Mouse (Mus musculus) embryonic facial prominence, embryonic 11.5 days (tissue): ENCODE measurements around the gene Sacs. TPM values are rescaled to one million over a fixed set of nuclear protein-coding genes. Genes with fewer than 3 reads are reported as not detected.
"Not testable (repeated sequence)": the region's sequence is repeated elsewhere in the genome, so short reads cannot be mapped to it uniquely, and the experiment has no call there.

Experiments
- ATAC-seq: fragments of 200-750 bp; cut with Nextera tagmentation; replicated peaks from 2 replicates; pipeline ENCODE4 v1.8.0; 2017; ENCODE audit warnings: low read depth; ENCODE audit not compliant: insufficient number of reproducible peaks, low FRiP score, low TSS enrichment
- DNase-seq: peaks from one replicate; pipeline ENCODE4 v3.0.0-alpha.2; 2015; ENCODE audit warnings: low spot score
- H3K27ac ChIP-seq: fragments of 300-500 bp; sonication (generic); replicated peaks from 2 replicates; pipeline ENCODE4 v1.5.1; 2014; ENCODE audit warnings: mild to moderate bottlenecking, low read depth, low read length, control low read depth
- H3K27me3 ChIP-seq: fragments of 300-500 bp; sonication (generic); 2 replicates; pipeline ENCODE4 v1.6.1; 2014; ENCODE audit warnings: mild to moderate bottlenecking, low read length, moderate library complexity, mixed read lengths; ENCODE audit not compliant: control insufficient read depth, insufficient read depth
- H3K36me3 ChIP-seq: fragments of 300-500 bp; sonication (generic); replicated peaks from 2 replicates; pipeline ENCODE4 v1.6.1; 2014; ENCODE audit warnings: low read depth, mild to moderate bottlenecking, low read length, moderate library complexity, mixed read lengths; ENCODE audit not compliant: control insufficient read depth, insufficient read depth
- H3K4me1 ChIP-seq: fragments of 300-500 bp; sonication (generic); 2 replicates; pipeline ENCODE4 v1.6.1; 2014; ENCODE audit warnings: low read length, mixed read lengths; ENCODE audit not compliant: control insufficient read depth, insufficient read depth
- H3K4me2 ChIP-seq: fragments of 300-500 bp; sonication (generic); 2 replicates; pipeline ENCODE4 v1.6.1; 2014; ENCODE audit warnings: low read depth, mild to moderate bottlenecking, control low read depth, low read length, moderate library complexity
- H3K4me3 ChIP-seq: fragments of 300-500 bp; sonication (generic); 2 replicates; pipeline ENCODE4 v1.5.1; 2014; ENCODE audit warnings: low read depth, low read length, control low read depth
- H3K9ac ChIP-seq: fragments of 300-500 bp; sonication (generic); replicated peaks from 2 replicates; pipeline ENCODE4 v1.6.1; 2014; ENCODE audit warnings: mild to moderate bottlenecking, control low read depth, low read length
- H3K9me3 ChIP-seq: fragments of 300-500 bp; sonication (generic); replicated peaks from 2 replicates; pipeline ENCODE4 v1.6.1; 2016; ENCODE audit warnings: mild to moderate bottlenecking, low read length, inconsistent platforms, mixed read lengths; ENCODE audit not compliant: control insufficient read depth
- WGBS: fragments of 180-500 bp; shearing (Covaris S2); extraction: QIAGEN DNeasy Blood & Tissue Kit; methylation state at CpG from one replicate; pipeline ENCODE4 v1.1.7; 2014; 5-methylcytosine and 5-hydroxymethylcytosine counted together
- polyA plus RNA-seq: library from polyadenylated mRNA; unstranded; fragments of >200 nt; fragmentation: Nextera tagmentation; extraction: Ambion mirVana; gene quantifications from 2 replicates; pipeline ENCODE4 v1.2.1, GENCODE M21; 2014

Gene Sacs
- polyA plus RNA-seq, 1 experiment from 2014 or later = 3.0 TPM

GRCm38 (mm10) chr14:61124755-61125154 lies 13.5 kb upstream of the Sacs start:
- Histone ChIP-seq H3K9me3 (no peaks in the 10 kb centered on the region), H3K27ac (no peak overlapping the region), H3K27me3 (no peaks in the 10 kb centered on the region), H3K4me3 (no peak overlapping the region), H3K4me1 (no peaks in the 10 kb centered on the region), H3K9ac (no peak overlapping the region), H3K36me3 (no peaks in the 10 kb centered on the region), H3K4me2 (no peak overlapping the region)
- DNase-seq = no peak
- no peak for ATAC-seq
- WGBS = 87% methylated on average over 5 of the region's 5 CpGs

GRCm38 (mm10) chr14:61125201-61125600 lies 13.1 kb upstream of the Sacs start:
- DNase-seq (no peak), ATAC-seq (no peak)
- Histone ChIP-seq H3K27ac (no peak overlapping the region), H3K4me1 (no peaks in the 10 kb centered on the region), H3K27me3 (no peaks in the 10 kb centered on the region), H3K4me3 (no peak overlapping the region), H3K36me3 (no peaks in the 10 kb centered on the region), H3K4me2 (no peak overlapping the region), H3K9me3 (no peaks in the 10 kb centered on the region), H3K9ac (no peak overlapping the region)
- 85% methylated on average over 6 of the region's 6 CpGs for WGBS

DNA sequence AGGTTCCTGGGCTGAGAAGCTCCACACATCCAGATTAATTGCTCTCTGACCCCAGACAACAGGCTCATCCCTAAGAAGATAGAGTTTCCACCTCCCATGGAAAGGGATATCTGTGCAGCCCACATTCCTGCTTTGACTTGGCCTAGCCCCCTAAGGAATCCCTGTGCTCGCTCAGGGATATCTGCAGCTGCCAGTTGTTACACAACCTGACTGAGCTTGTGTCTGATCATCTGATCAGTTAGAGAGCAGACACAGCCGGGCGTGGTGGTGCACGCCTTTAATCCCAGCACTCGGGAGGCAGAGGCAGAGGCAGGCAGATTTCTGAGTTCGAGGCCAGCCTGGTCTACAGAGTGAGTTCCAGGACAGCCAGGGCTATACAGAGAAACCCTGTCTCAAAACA lies 10.9 kb upstream of the Sacs start:
- not testable (repeated sequence) for H3K4me1 ChIP-seq, H3K36me3 ChIP-seq, H3K4me3 ChIP-seq, H3K4me2 ChIP-seq, H3K9ac ChIP-seq, DNase-seq, H3K9me3 ChIP-seq, H3K27me3 ChIP-seq, ATAC-seq, H3K27ac ChIP-seq
- WGBS = 87% methylated on average over 5 of the region's 6 CpGs

DNA sequence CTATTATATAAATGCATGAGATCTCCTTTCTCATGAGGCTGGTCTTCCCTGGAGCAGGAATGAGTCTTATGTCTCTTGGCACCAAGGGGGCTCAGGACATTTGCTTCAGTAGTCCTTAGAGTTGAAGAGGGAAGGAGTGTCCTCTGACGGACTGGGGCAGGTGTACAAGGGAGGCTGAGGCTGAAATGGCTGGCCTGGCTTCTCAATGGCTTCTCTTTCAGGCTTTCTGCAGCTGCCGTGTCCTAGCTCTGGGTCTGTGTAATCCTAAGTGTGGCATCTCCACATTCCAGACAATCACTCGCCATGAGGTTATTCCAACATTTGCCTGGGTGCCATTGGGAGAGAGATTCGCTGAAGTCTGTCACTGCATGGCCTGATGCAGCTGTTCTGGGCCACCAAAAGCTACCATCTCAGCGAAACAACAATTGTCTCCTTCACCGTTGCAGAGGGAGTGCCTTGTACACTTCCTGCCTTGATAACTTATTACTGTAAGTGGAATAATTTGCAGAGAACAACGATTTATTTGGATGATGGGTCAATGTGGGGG lies 9.2 kb upstream of the Sacs start:
- Histone ChIP-seq H3K36me3 (no peaks in the 10 kb centered on the region), H3K4me2 (no peak overlapping the region), H3K27me3 (no peaks in the 10 kb centered on the region), H3K4me1 (no peaks in the 10 kb centered on the region), H3K27ac (no peak overlapping the region), H3K9me3 (no peaks in the 10 kb centered on the region), H3K9ac (no peak overlapping the region), H3K4me3 (no peak overlapping the region)
- DNase-seq = no peak
- no peak for ATAC-seq
- WGBS = 75% methylated on average over 7 of the region's 7 CpGs

DNA sequence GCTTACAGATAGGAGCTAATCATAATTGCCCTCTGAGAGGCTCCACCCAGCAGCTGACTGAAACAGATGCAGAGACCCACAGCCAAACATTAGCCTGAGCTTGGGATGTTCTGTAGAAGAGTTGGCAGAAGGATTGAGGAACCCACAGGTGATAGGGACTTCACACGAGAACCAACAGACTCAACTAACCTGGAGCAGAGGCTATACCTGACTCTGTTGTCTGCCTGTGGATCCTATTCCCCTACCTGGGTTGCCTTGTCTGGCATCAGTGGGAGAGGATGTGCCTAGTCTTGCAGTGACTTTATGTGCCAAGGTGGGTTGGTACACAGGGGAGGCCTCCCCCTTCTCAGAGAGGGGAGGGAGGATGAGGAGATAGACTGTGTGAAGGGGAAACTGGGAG lies 5.7 kb upstream of the Sacs start:
- Histone ChIP-seq H3K27ac (no peak overlapping the region), H3K9me3 (no peaks in the 10 kb centered on the region), H3K4me2 (no peak overlapping the region), H3K9ac (no peak overlapping the region), H3K4me3 (no peak overlapping the region), H3K4me1 (no peaks in the 10 kb centered on the region), H3K36me3 (no peaks in the 10 kb centered on the region), H3K27me3 (peaks cover 2% of the 10 kb centered on the region; the same call in 1 of the 2 replicates)
- DNase-seq (no peak), ATAC-seq (no peak)
- 83% methylated on average over 1 of the region's 1 CpGs for WGBS

DNA sequence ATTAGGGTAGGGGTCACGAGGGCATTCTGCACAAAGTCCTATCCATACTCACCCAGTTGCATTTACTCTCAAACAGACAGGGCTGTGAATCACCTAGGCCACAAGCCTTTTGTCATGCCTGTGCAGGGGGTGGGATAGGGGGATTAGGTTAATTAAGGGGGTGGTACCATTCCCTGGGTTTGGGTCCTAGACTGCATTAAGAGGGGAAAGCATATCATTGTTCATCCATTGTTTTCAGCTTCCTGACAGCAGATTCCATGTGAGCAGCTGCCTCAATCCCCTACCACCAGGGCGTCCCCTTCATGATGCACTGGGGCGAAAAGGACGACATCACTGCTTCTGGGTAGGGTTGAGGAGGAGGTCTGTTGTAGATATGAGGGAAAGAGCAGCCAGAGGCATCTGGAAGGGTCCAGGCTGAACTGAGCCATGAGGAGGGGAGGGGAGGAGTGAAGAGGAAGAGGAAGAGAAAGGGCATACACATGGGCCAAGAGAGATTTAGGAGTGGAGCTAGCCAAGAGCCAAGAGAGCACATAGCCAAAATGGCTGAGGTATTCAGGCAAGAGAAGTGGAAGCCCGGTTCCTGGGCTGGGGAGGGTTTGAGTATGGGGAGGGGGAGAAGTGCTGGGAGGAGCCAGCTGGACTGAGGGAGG lies 3.8 kb upstream of the Sacs start:
- Histone ChIP-seq H3K36me3 (no peaks in the 10 kb centered on the region), H3K4me1 (no peaks in the 10 kb centered on the region), H3K9ac (no peak overlapping the region), H3K27ac (no peak overlapping the region), H3K27me3 (peaks cover 6% of the 10 kb centered on the region; the same call in 1 of the 2 replicates), H3K9me3 (no peaks in the 10 kb centered on the region), H3K4me2 (no peak overlapping the region), H3K4me3 (no peak overlapping the region)
- no peak for ATAC-seq
- WGBS = 43% methylated on average over 5 of the region's 5 CpGs
- no peak for DNase-seq

DNA sequence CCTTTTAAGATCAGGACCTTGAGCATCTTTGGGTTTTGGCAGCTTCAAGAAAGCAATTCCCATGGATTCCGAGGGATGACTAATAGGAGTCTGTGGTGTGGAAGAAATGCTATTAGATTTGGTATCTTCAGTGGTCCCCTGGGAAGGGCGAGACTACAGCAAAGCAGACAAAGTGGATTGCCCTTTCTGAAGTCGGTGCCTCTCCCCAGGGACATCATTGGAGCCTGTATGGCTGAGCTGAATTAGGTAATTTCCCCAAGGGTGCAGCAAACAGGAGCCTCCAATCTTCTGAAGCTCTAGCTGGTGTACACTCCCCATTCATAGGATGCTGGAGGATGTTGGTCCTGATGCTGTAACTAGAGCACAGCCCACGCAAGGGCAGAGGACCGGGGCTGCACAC lies 847 bp upstream of the Sacs start:
- Histone ChIP-seq H3K27me3 (peaks cover 6% of the 10 kb centered on the region; the same call in 1 of the 2 replicates), H3K4me2 (no peak overlapping the region), H3K9me3 (no peaks in the 10 kb centered on the region), H3K36me3 (no peaks in the 10 kb centered on the region), H3K4me1 (no peaks in the 10 kb centered on the region), H3K27ac (no peak overlapping the region), H3K9ac (no peak overlapping the region), H3K4me3 (no peak overlapping the region)
- no peak for ATAC-seq
- DNase-seq = no peak
- 62% methylated on average over 5 of the region's 5 CpGs for WGBS

DNA sequence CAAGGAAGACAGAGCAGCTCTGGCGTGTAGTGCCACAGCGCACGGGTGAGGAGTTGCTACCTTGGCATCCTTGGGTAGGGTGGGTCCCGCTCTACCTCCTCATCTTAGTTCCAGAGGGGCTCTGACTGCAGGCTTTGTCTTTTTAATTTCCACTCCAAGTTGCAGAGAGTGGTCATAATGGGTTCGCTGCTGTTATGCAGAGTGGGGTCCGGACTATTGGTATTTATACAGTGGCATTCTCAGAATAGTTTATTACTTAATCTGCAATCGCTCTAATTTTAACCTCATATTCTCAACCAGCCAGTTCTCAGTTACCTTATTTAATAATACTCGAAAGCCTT lies 440 bp downstream of the Sacs start:
- DNase-seq (no peak), ATAC-seq (no peak)
- Histone ChIP-seq H3K9ac (peak overlapping the region; percentile 63), H3K4me3 (peak overlapping the region; percentile 33), H3K36me3 (no peaks in the 10 kb centered on the region), H3K4me2 (peak overlapping the region; percentile 63), H3K27me3 (peaks cover 6% of the 10 kb centered on the region; the same call in 1 of the 2 replicates), H3K9me3 (no peaks in the 10 kb centered on the region), H3K4me1 (no peaks in the 10 kb centered on the region), H3K27ac (no peak overlapping the region)
- 19% methylated on average over 8 of the region's 8 CpGs for WGBS
